27 mouse cellular contexts compared by ENCODE assay signal in genomic region chr17:32610896-32611295, GRCm38 (mm10). TPM values are rescaled to one million over a fixed set of nuclear protein-coding genes. Genes with fewer than 3 reads are reported as not detected.
DNase-seq lines count a peak whose midpoint lies in the region; ATAC-seq and TF ChIP-seq lines count a peak whose summit lies in the region.
"Had no signal": no experiment of that assay in that cellular context is flagged by ENCODE, and none has a peak within 500 bp of the region (broad histone marks: within the 10 kb centered on the region; RNA-seq: fewer than 3 reads in every experiment).

No protein-coding gene starts in this region.

- WGBS in liver, embryonic 16.5 days (ENCODE audit: insufficient replicate concordance), result 55% methylated on average over 3 of the region's 3 CpGs
- WGBS in liver, embryonic 12.5 days (ENCODE audit: insufficient replicate concordance), result 74% methylated on average over 3 of the region's 3 CpGs

- H3K27ac ChIP-seq in liver, embryonic 16.5 days (ENCODE audit: low read length), result no peak overlapping the region
- H3K27ac ChIP-seq in liver, embryonic 12.5 days, result no peak overlapping the region
- H3K27ac ChIP-seq in ES-E14 (ENCODE audit: insufficient read depth, low read depth, low read length, poor library complexity, severe bottlenecking), result peak overlapping the region; percentile 44; the same call in 1 of the 2 replicates
- H3K27ac ChIP-seq: embryonic facial prominence, embryonic 10.5 days; embryonic facial prominence, embryonic 12.5 days; forebrain, embryonic 13.5 days; forebrain, embryonic 15.5 days had no signal

- no peaks in the 10 kb centered on the region for H3K36me3 ChIP-seq in liver, embryonic 16.5 days (ENCODE audit: control insufficient read depth, insufficient read depth)
- H3K36me3 ChIP-seq in liver, embryonic 12.5 days, result no peaks in the 10 kb centered on the region
- no peaks in the 10 kb centered on the region for H3K36me3 ChIP-seq in ES-E14 (ENCODE audit: control insufficient read depth, insufficient read depth, low read length, poor library complexity, severe bottlenecking)
- H3K36me3 ChIP-seq: embryonic facial prominence, embryonic 10.5 days; embryonic facial prominence, embryonic 12.5 days; forebrain, embryonic 15.5 days; G1E had no signal

- no peak overlapping the region for H3K4me3 ChIP-seq in liver, embryonic 16.5 days (ENCODE audit: low read depth, low read length)
- H3K4me3 ChIP-seq in liver, embryonic 12.5 days, result no peak overlapping the region
- H3K4me3 ChIP-seq in ES-E14 (ENCODE audit: insufficient read depth in 1 of 2, low read depth in 1 of 2, low read length in 2 of 2, poor library complexity in 1 of 2, severe bottlenecking in 1 of 2), result no peak overlapping the region
- H3K4me3 ChIP-seq: embryonic facial prominence, embryonic 10.5 days; embryonic facial prominence, embryonic 12.5 days; forebrain, embryonic 13.5 days; forebrain, embryonic 15.5 days had no signal

- 0 out of 2 replicates have a peak, but pooled peaks have one; percentile 21 for ATAC-seq in liver, embryonic 16.5 days (ENCODE audit: low read depth)
- ATAC-seq in liver, embryonic 12.5 days, result no peak
- ATAC-seq: activated CD4-positive, CD25-positive, alpha-beta regulatory T cell, adult 4 months; forebrain, embryonic 13.5 days; forebrain, embryonic 15.5 days; forebrain, postnatal 0 days; Patski had no signal

- no peak for DNase-seq in ES-E14 (ENCODE audit: low read depth, low spot score)
- peak; percentile 59 for DNase-seq in R1 (ENCODE audit: low read depth, low spot score)
- DNase-seq in urinary bladder, postnatal 36 days (ENCODE audit: low spot score in 2 of 2), result no peak
- DNase-seq in ovary, postnatal 14 days (ENCODE audit: low spot score), result no peak
- DNase-seq: adrenal gland, adult 8-10 months; adrenal gland, postnatal 14 days; adrenal gland, postnatal 36 days; cerebellum, adult 11-12 months; cerebellum, adult 2 months; cerebellum, adult 9-10 months; cerebellum, postnatal 10 days; cerebellum, postnatal 25 days; forebrain, postnatal 0 days had no signal

- H3K4me1 ChIP-seq in liver, embryonic 16.5 days (ENCODE audit: control insufficient read depth, low read depth, low read length), result no peaks in the 10 kb centered on the region
- no peaks in the 10 kb centered on the region for H3K4me1 ChIP-seq in liver, embryonic 12.5 days
- H3K4me1 ChIP-seq in ES-E14 (ENCODE audit: control insufficient read depth in 2 of 2, insufficient read depth in 2 of 2, low read length in 2 of 2, poor library complexity in 1 of 2), result no peaks in the 10 kb centered on the region; a peak in 1 of 4 replicates
- H3K4me1 ChIP-seq: embryonic facial prominence, embryonic 10.5 days; embryonic facial prominence, embryonic 12.5 days; forebrain, embryonic 13.5 days; forebrain, embryonic 15.5 days had no signal

- H3K27me3 ChIP-seq in liver, embryonic 16.5 days (ENCODE audit: control insufficient read depth, insufficient read depth, low read depth, low read length), result no peaks in the 10 kb centered on the region
- H3K27me3 ChIP-seq in liver, embryonic 12.5 days (replicated peaks), result no peaks in the 10 kb centered on the region
- H3K27me3 ChIP-seq: embryonic facial prominence, embryonic 12.5 days; forebrain, embryonic 13.5 days; forebrain, embryonic 15.5 days had no signal

- H3K9me3 ChIP-seq in liver, embryonic 16.5 days (replicated peaks; ENCODE audit: control insufficient read depth, low read length), result no peaks in the 10 kb centered on the region
- no peaks in the 10 kb centered on the region for H3K9me3 ChIP-seq in liver, embryonic 12.5 days (replicated peaks)
- H3K9me3 ChIP-seq in ES-E14 (ENCODE audit: control insufficient read depth, insufficient read depth, low read depth, low read length), result no peaks in the 10 kb centered on the region
- H3K9me3 ChIP-seq: embryonic facial prominence, embryonic 10.5 days; embryonic facial prominence, embryonic 12.5 days; forebrain, embryonic 13.5 days; forebrain, embryonic 15.5 days; G1E had no signal

- no peak overlapping the region for H3K9ac ChIP-seq in liver, embryonic 16.5 days (ENCODE audit: low read depth, low read length)
- H3K9ac ChIP-seq in liver, embryonic 12.5 days, result no peak overlapping the region
- no peak overlapping the region for H3K9ac ChIP-seq in ES-E14 (ENCODE audit: insufficient read depth, low read depth, low read length, poor library complexity, severe bottlenecking)
- H3K9ac ChIP-seq: embryonic facial prominence, embryonic 12.5 days; forebrain, embryonic 13.5 days; forebrain, embryonic 15.5 days; forebrain, postnatal 0 days had no signal

- no peak overlapping the region for H3K4me2 ChIP-seq in liver, embryonic 16.5 days (ENCODE audit: low read depth, low read length)
- H3K4me2 ChIP-seq in liver, embryonic 12.5 days, result no peak overlapping the region
- H3K4me2 ChIP-seq: embryonic facial prominence, embryonic 12.5 days; forebrain, embryonic 13.5 days; forebrain, embryonic 15.5 days had no signal

- in situ Hi-C loops in ES-E14 (cut with MboI; ENCODE audit: low sequenced_read_pairs in 2 of 2, unreplicated experiment in 2 of 2), result no loop called here

TF ChIP-seq in ES-E14, 5 proteins besides CTCF, POLR2A, EP300 and RAD21:
- TF ChIP-seq MAFK (IDR thresholded peaks at IDR 0.05; ENCODE audit: insufficient read depth, low read depth, low read length) (0 out of 2 replicates have a peak, but pooled peaks have one; percentile 39), ZNF384 (IDR thresholded peaks at IDR 0.05; ENCODE audit: low read depth, low read length) (no peak)

RNA-seq across cellular contexts. Expression of gene Cyp4f37, which starts 10.2 kb away (rescaled TPM):
- not detected in 2 replicates for polyA plus RNA-seq in liver, embryonic 16.5 days (2015; fragmentation: Nextera tagmentation; extraction: Ambion mirVana)
- not detected in 2 replicates for polyA plus RNA-seq in liver, embryonic 12.5 days (2016; fragmentation: Nextera tagmentation; extraction: Ambion mirVana)
- 0.63 and 0.71 TPM in 2 replicates for total RNA-seq in ES-E14 (2012; rRNA removed)
- total RNA-seq: adrenal gland, adult 18-20 months; adrenal gland, adult 8-10 months; adrenal gland, postnatal 14 days; adrenal gland, postnatal 36 days; forebrain, postnatal 0 days had no signal
- polyA plus RNA-seq: activated CD4-positive, CD25-positive, alpha-beta regulatory T cell, adult 4 months; C2C12; cerebellum, adult 2 months; cortical plate, adult 2 months; embryonic facial prominence, embryonic 10.5 days; embryonic facial prominence, embryonic 12.5 days; embryonic facial prominence, embryonic 14.5 days; forebrain, embryonic 11.5 days; forebrain, embryonic 13.5 days; forebrain, embryonic 15.5 days; G1E had no signal

RNA-seq across cellular contexts. Expression of gene Cyp4f40, which starts 47.8 kb away (rescaled TPM):
- polyA plus RNA-seq in liver, embryonic 16.5 days (2015; fragmentation: Nextera tagmentation; extraction: Ambion mirVana), result 0.04 TPM in 1 of 2 replicates, not detected in the other
- not detected in 2 replicates for polyA plus RNA-seq in liver, embryonic 12.5 days (2016; fragmentation: Nextera tagmentation; extraction: Ambion mirVana)
- 0.21 and 0.36 TPM in 2 replicates for total RNA-seq in ES-E14 (2012; rRNA removed)
- total RNA-seq: adrenal gland, postnatal 14 days; adrenal gland, postnatal 36 days; forebrain, postnatal 0 days had no signal
- polyA plus RNA-seq: activated CD4-positive, CD25-positive, alpha-beta regulatory T cell, adult 4 months; cerebellum, adult 2 months; cortical plate, adult 2 months; embryonic facial prominence, embryonic 10.5 days; embryonic facial prominence, embryonic 12.5 days; embryonic facial prominence, embryonic 14.5 days; forebrain, embryonic 11.5 days; forebrain, embryonic 13.5 days; forebrain, embryonic 15.5 days; G1E; Patski had no signal
